Mouse (Mus musculus) heart, adult 9 months (tissue): ENCODE measurements around the gene Atp11a.

Source experiments
- DNase-seq, 2 experiments: peaks; one replicate each; pipeline ENCODE4 v3.0.0; 2022; ENCODE audit warnings: low spot score in 2 of 2

Gene Atp11a

GRCm38 (mm10) chr8:12811231-12811630 lies 54.4 kb downstream of the Atp11a start:
- DNase-seq, result no peak

GRCm38 (mm10) chr8:12816412-12816811 lies 59.6 kb downstream of the Atp11a start:
- no peak for DNase-seq

- DNase-seq, result no peak
These were observed 66.1 kb downstream of the Atp11a start for GRCm38 (mm10) chr8:12822892-12823291.

- DNase-seq, result no peak
These were observed 67.7 kb downstream of the Atp11a start for GRCm38 (mm10) chr8:12824562-12824961.

GRCm38 (mm10) chr8:12825236-12825635 lies 68.4 kb downstream of the Atp11a start:
- DNase-seq, result no peak

GRCm38 (mm10) chr8:12825686-12826237 lies 68.9 kb downstream of the Atp11a start:
- DNase-seq, result no peak

- no peak for DNase-seq
These were observed 70.3 kb downstream of the Atp11a start for GRCm38 (mm10) chr8:12827124-12827523.

GRCm38 (mm10) chr8:12828298-12828697 lies 71.5 kb downstream of the Atp11a start:
- no peak for DNase-seq

GRCm38 (mm10) chr8:12829381-12829780 lies 72.6 kb downstream of the Atp11a start:
- no peak for DNase-seq

GRCm38 (mm10) chr8:12831659-12832589 lies 75.1 kb downstream of the Atp11a start:
- no peak for DNase-seq

- DNase-seq, result peak; percentile 48 to 63
These were observed 76.8 kb downstream of the Atp11a start for GRCm38 (mm10) chr8:12833616-12834015.

- DNase-seq, result no peak
These were observed 84.0 kb downstream of the Atp11a start for GRCm38 (mm10) chr8:12840834-12841233.

GRCm38 (mm10) chr8:12842342-12842995 lies 85.7 kb downstream of the Atp11a start:
- no peak for DNase-seq

GRCm38 (mm10) chr8:12844347-12844950 lies 87.6 kb downstream of the Atp11a start:
- no peak for DNase-seq

GRCm38 (mm10) chr8:12846447-12846846 lies 89.6 kb downstream of the Atp11a start:
- no peak for DNase-seq

- DNase-seq, result no peak
These were observed 94.4 kb downstream of the Atp11a start for GRCm38 (mm10) chr8:12851241-12851640.

- DNase-seq, result peak; percentile 21 to 28
These were observed 99.2 kb downstream of the Atp11a start for GRCm38 (mm10) chr8:12856038-12856437.

- DNase-seq, result no peak
These were observed 106.2 kb downstream of the Atp11a start for GRCm38 (mm10) chr8:12863061-12863460.

- no peak for DNase-seq
These were observed 106.8 kb downstream of the Atp11a start for GRCm38 (mm10) chr8:12863608-12864007.

GRCm38 (mm10) chr8:12865790-12866189 lies 109.0 kb downstream of the Atp11a start:
- DNase-seq, result no peak

GRCm38 (mm10) chr8:12869661-12870060 lies 112.8 kb downstream of the Atp11a start:
- DNase-seq, result no peak

- DNase-seq, result no peak
These were observed 113.8 kb downstream of the Atp11a start for GRCm38 (mm10) chr8:12870656-12871055.
